Mouse (Mus musculus) brain, embryonic 14.5 days (tissue): ENCODE measurements around the gene BC034090.

Experiments used
- CTCF ChIP-seq: fragments of 200-500 bp; IDR thresholded peaks from 2 replicates; pipeline ENCODE4 v1.5.1; 2012; ENCODE audit warnings: inconsistent platforms, mild to moderate bottlenecking, moderate library complexity, borderline replicate concordance; ENCODE audit not compliant: insufficient read depth, insufficient read length; ENCODE audit errors: extremely low read depth
- POLR2A ChIP-seq: fragments of 200-500 bp; IDR thresholded peaks from 2 replicates; pipeline ENCODE4 v1.6.1; 2012; ENCODE audit warnings: mild to moderate bottlenecking, inconsistent platforms, borderline replicate concordance; ENCODE audit not compliant: poor library complexity, insufficient read depth, insufficient read length, severe bottlenecking; ENCODE audit errors: extremely low read depth

- TF ChIP-seq POLR2A (no peak), CTCF (no peak)
Measured at GRCm38 (mm10) chr1:155191671-155192070, 52.6 kb downstream of the BC034090 start.
